Comparison of ENCODE assay signal across 1 mouse cellular context in genomic region chr4:155769496-155769879, GRCm38 (mm10).
TF ChIP-seq lines count a peak whose summit lies in the region.

No protein-coding gene starts in this region.

TF ChIP-seq in MEL, 35 proteins besides CTCF, POLR2A, EP300 and RAD21 (continued from another document):
- no peak for TF ChIP-seq ELF1 (IDR thresholded peaks at IDR 0.05; ENCODE audit: low read depth, low read length)
- no peak for TF ChIP-seq SIN3A (IDR thresholded peaks at IDR 0.05; ENCODE audit: low read length)
- TF ChIP-seq MAFK (IDR thresholded peaks at IDR 0.05; ENCODE audit: borderline replicate concordance, low read depth, low read length), result no peak
